ENCODE assay signal across 13 mouse cellular contexts in genomic region chr5:103694094-103694493, GRCm38 (mm10). TPM values are rescaled to one million over a fixed set of nuclear protein-coding genes. Genes with fewer than 3 reads are reported as not detected.
DNase-seq lines count a peak whose midpoint lies in the region; ATAC-seq and TF ChIP-seq lines count a peak whose summit lies in the region.
"Had no signal": no experiment of that assay in that cellular context is flagged by ENCODE, and none has a peak within 500 bp of the region (broad histone marks: within the 10 kb centered on the region; RNA-seq: fewer than 3 reads in every experiment).

No protein-coding gene starts in this region.

- no peaks in the 10 kb centered on the region for H3K79me2 ChIP-seq in heart, adult 2 months (replicated peaks; ENCODE audit: control insufficient read depth, insufficient read depth, low read length)
- H3K79me2 ChIP-seq in myocyte (ENCODE audit: control insufficient read depth, insufficient read depth): no peaks in the 10 kb centered on the region

- no peak overlapping the region for H3K27ac ChIP-seq in heart, embryonic 13.5 days (replicated peaks)
- H3K27ac ChIP-seq in heart, adult 2 months: no peak overlapping the region
- H3K27ac ChIP-seq in intestine, embryonic 15.5 days: no peak overlapping the region
- no peak overlapping the region for H3K27ac ChIP-seq in cerebellum, adult 2 months (ENCODE audit: insufficient read depth, low read length)
- H3K27ac ChIP-seq: hindbrain, embryonic 10.5 days; layer of hippocampus, adult 2 months had no signal

- TF ChIP-seq EP300 in heart, adult 2 months (IDR thresholded peaks at IDR 0.05; ENCODE audit: insufficient read depth, low read depth, low read length): no peak

- H3K9me3 ChIP-seq in heart, embryonic 13.5 days: no peaks in the 10 kb centered on the region
- no peaks in the 10 kb centered on the region for H3K9me3 ChIP-seq in megakaryocyte, embryonic 14.5 days
- no peaks in the 10 kb centered on the region for H3K9me3 ChIP-seq in intestine, embryonic 15.5 days
- H3K9me3 ChIP-seq: hindbrain, embryonic 10.5 days had no signal

- intact Hi-C loops in heart, adult 2 months (cut with DNase I): loop anchor here (5.0 kb wide), 1 partner anchor 78 kb away; no protein-coding TSS in a partner anchor

- peak overlapping the region; percentile 100; the same call in 1 of the 2 replicates for H3K4me2 ChIP-seq in heart, embryonic 13.5 days
- H3K4me2 ChIP-seq in intestine, embryonic 15.5 days (replicated peaks): no peak overlapping the region
- peak overlapping the region; percentile 92 for H3K4me2 ChIP-seq in myocyte (ENCODE audit: low read depth)

- peaks cover 29% of the 10 kb centered on the region for H3K27me3 ChIP-seq in heart, embryonic 13.5 days (replicated peaks)
- no peaks in the 10 kb centered on the region for H3K27me3 ChIP-seq in heart, adult 2 months (ENCODE audit: control insufficient read depth, insufficient read depth, low read length)
- H3K27me3 ChIP-seq in megakaryocyte, embryonic 14.5 days (replicated peaks): no peaks in the 10 kb centered on the region
- peaks cover 18% of the 10 kb centered on the region; the same call in 1 of the 2 replicates for H3K27me3 ChIP-seq in intestine, embryonic 15.5 days (replicated peaks)
- no peaks in the 10 kb centered on the region for H3K27me3 ChIP-seq in myocyte (ENCODE audit: control insufficient read depth, insufficient read depth, insufficient read length)
- peaks cover 1% of the 10 kb centered on the region; the same call in 1 of the 2 replicates for H3K27me3 ChIP-seq in cerebellum, adult 2 months (ENCODE audit: control insufficient read depth, insufficient read depth, low read length)

- peaks cover 15% of the 10 kb centered on the region for H3K4me1 ChIP-seq in heart, embryonic 13.5 days
- peaks cover 4% of the 10 kb centered on the region for H3K4me1 ChIP-seq in heart, adult 2 months (ENCODE audit: control insufficient read depth, insufficient read depth, low read length)
- peaks cover 48% of the 10 kb centered on the region for H3K4me1 ChIP-seq in megakaryocyte, embryonic 14.5 days
- H3K4me1 ChIP-seq in intestine, embryonic 15.5 days (replicated peaks): 0 out of 2 replicates have a peak, but pooled peaks cover 10% of the 10 kb centered on the region
- no peaks in the 10 kb centered on the region for H3K4me1 ChIP-seq in cerebellum, adult 2 months (ENCODE audit: control insufficient read depth, insufficient read depth, low read length)

- H3K9ac ChIP-seq in heart, embryonic 13.5 days: no peak overlapping the region
- no peak overlapping the region for H3K9ac ChIP-seq in heart, adult 2 months (ENCODE audit: low read depth, low read length)
- no peak overlapping the region for H3K9ac ChIP-seq in intestine, embryonic 15.5 days
- H3K9ac ChIP-seq: lung, embryonic 14.5 days had no signal

- no peak for ATAC-seq in heart, embryonic 13.5 days (ENCODE audit: extremely low read depth, insufficient number of reproducible peaks, low FRiP score, low TSS enrichment)
- ATAC-seq in megakaryocyte, adult 5-6 weeks (ENCODE audit: poor library complexity, severe bottlenecking): no peak
- no peak for ATAC-seq in intestine, embryonic 15.5 days

- TF ChIP-seq POLR2A in heart, adult 2 months (IDR thresholded peaks at IDR 0.05; ENCODE audit: insufficient read depth, low read depth, low read length): no peak
- no peak for TF ChIP-seq POLR2A in myocyte (IDR thresholded peaks at IDR 0.05; ENCODE audit: insufficient read length, low read depth)
- TF ChIP-seq POLR2A in cerebellum, adult 2 months (IDR thresholded peaks at IDR 0.05; ENCODE audit: borderline replicate concordance, insufficient read depth, low read length): no peak

- no peak overlapping the region; the same call in 1 of the 2 replicates for H3K4me3 ChIP-seq in heart, embryonic 13.5 days
- no peak overlapping the region for H3K4me3 ChIP-seq in heart, adult 2 months
- peak overlapping the region; percentile 92 for H3K4me3 ChIP-seq in megakaryocyte, embryonic 14.5 days (replicated peaks)
- 0 out of 2 replicates have a peak overlapping the region, but pooled peaks have one; percentile 64 for H3K4me3 ChIP-seq in intestine, embryonic 15.5 days (replicated peaks)
- H3K4me3 ChIP-seq in myocyte: peak overlapping the region; percentile 82
- H3K4me3 ChIP-seq in cerebellum, adult 2 months (replicated peaks; ENCODE audit: insufficient read depth, low read depth, low read length): no peak overlapping the region

- WGBS in heart, embryonic 13.5 days: 60% methylated on average over 6 of the region's 6 CpGs
- 66% methylated on average over 6 of the region's 6 CpGs for WGBS in heart, adult 2 months
- WGBS in intestine, embryonic 15.5 days: 51% methylated on average over 6 of the region's 6 CpGs
- 77% methylated on average over 6 of the region's 6 CpGs for WGBS in cerebellum, adult 2 months

- DNase-seq in heart, adult 2 months: no peak
- DNase-seq in spleen, postnatal 36 days (ENCODE audit: low spot score in 2 of 2): no peak
- DNase-seq in cerebellum, adult 2 months: no peak
- DNase-seq: lung, embryonic 14.5 days had no signal

- no peak overlapping the region for H3ac ChIP-seq in myocyte (ENCODE audit: control insufficient read depth, insufficient read length)

- TF ChIP-seq CTCF in heart, adult 2 months (IDR thresholded peaks at IDR 0.05): no peak
- TF ChIP-seq CTCF in cerebellum, adult 2 months (IDR thresholded peaks at IDR 0.05; ENCODE audit: borderline replicate concordance, insufficient read depth, low read depth, low read length): no peak

- no peaks in the 10 kb centered on the region for H3K36me3 ChIP-seq in heart, embryonic 13.5 days
- H3K36me3 ChIP-seq in heart, adult 2 months (ENCODE audit: control insufficient read depth, insufficient read depth, low read length): peaks cover 4% of the 10 kb centered on the region
- no peaks in the 10 kb centered on the region for H3K36me3 ChIP-seq in megakaryocyte, embryonic 14.5 days (replicated peaks; ENCODE audit: low read length)
- H3K36me3 ChIP-seq in intestine, embryonic 15.5 days: no peaks in the 10 kb centered on the region
- no peaks in the 10 kb centered on the region for H3K36me3 ChIP-seq in myocyte (ENCODE audit: control insufficient read depth, insufficient read depth)
- H3K36me3 ChIP-seq: hindbrain, embryonic 10.5 days had no signal

TF ChIP-seq in myocyte, 11 proteins besides CTCF, POLR2A, EP300 and RAD21:
- TF ChIP-seq MYOD1 (IDR thresholded peaks at IDR 0.05; ENCODE audit: control insufficient read depth in 1 of 3, insufficient read length in 2 of 3, low read depth in 2 of 3): no peak
- TF ChIP-seq REST (IDR thresholded peaks at IDR 0.05; ENCODE audit: insufficient read depth, insufficient read length): no peak
- no peak for TF ChIP-seq MYOG (IDR thresholded peaks at IDR 0.05; ENCODE audit: control insufficient read depth in 1 of 3, insufficient read depth in 1 of 3, insufficient read length in 2 of 3, low read depth in 2 of 3)
TF ChIP-seq in myocyte: peak in this region for 0.

RNA-seq across cellular contexts. Expression of gene Aff1, which starts 1.9 kb away (rescaled TPM):
- polyA plus RNA-seq in heart, embryonic 13.5 days (2015; fragmentation: Nextera tagmentation; extraction: Ambion mirVana): 6.7 and 7.4 TPM in 2 replicates
- 10 to 100 TPM; 37.4 to 46.9 TPM for total RNA-seq in heart, adult 2 months (2021)
- 10.5 and 14.1 TPM in 2 replicates for polyA plus RNA-seq in heart, adult 2 months (2012; rRNA removed)
- 12.0 and 13.6 TPM in 2 replicates for polyA plus RNA-seq in megakaryocyte, embryonic 14.5 days (2012; ENCODE audit: insufficient read depth, low replicate concordance)
- 45.0 and 51.0 TPM in 2 replicates for total RNA-seq in megakaryocyte, adult 5-6 weeks (2015)
- 16.3 and 29.0 TPM in 2 replicates for total RNA-seq in megakaryocyte, adult 5-6 weeks (2017)
- 5.3 TPM in 2 replicates for polyA plus RNA-seq in intestine, embryonic 15.5 days (2015; fragmentation: Nextera tagmentation; extraction: Ambion mirVana)
- polyA plus RNA-seq in myocyte (2012; fragmentation: generic; extraction: Trizol): 16.4 TPM
- 9.3 TPM in 2 replicates for polyA plus RNA-seq in cerebellum, adult 2 months (2012; rRNA removed)

RNA-seq across cellular contexts. Expression of gene 1700016H13Rik, which starts 38.3 kb away (rescaled TPM):
- 0.20 TPM in 1 of 2 replicates, not detected in the other for polyA plus RNA-seq in heart, embryonic 13.5 days (2015; fragmentation: Nextera tagmentation; extraction: Ambion mirVana)
- total RNA-seq in heart, adult 2 months (2021): not detected
- 0.20 and 0.29 TPM in 2 replicates for polyA plus RNA-seq in heart, adult 2 months (2012; rRNA removed)
- not detected in 2 replicates for polyA plus RNA-seq in megakaryocyte, embryonic 14.5 days (2012; ENCODE audit: insufficient read depth, low replicate concordance)
- not detected in 2 replicates for total RNA-seq in megakaryocyte, adult 5-6 weeks (2015)
- total RNA-seq in megakaryocyte, adult 5-6 weeks (2017): not detected in 2 replicates
- 0.19 and 0.28 TPM in 2 replicates for polyA plus RNA-seq in intestine, embryonic 15.5 days (2015; fragmentation: Nextera tagmentation; extraction: Ambion mirVana)
- not detected for polyA plus RNA-seq in myocyte (2012; fragmentation: generic; extraction: Trizol)
- not detected in 2 replicates for polyA plus RNA-seq in cerebellum, adult 2 months (2012; rRNA removed)
- total RNA-seq: common myeloid progenitor, adult 5-6 weeks; layer of hippocampus, adult 2 months; left cerebral cortex, postnatal 10 days had no signal

Comparison
In these comparisons a context has a peak if more than half of its experiments do, and no peak if none do; other contexts are left out.
1. H3K4me3 ChIP-seq: peak in megakaryocyte, embryonic 14.5 days (single experiment), intestine, embryonic 15.5 days (single experiment) and myocyte (single experiment); none in heart, embryonic 13.5 days (single experiment), heart, adult 2 months (single experiment) and cerebellum, adult 2 months (single experiment).